Mouse (Mus musculus): ENCODE measurements at regions not wholly inside any gene's neighbourhood (a gene's known extent, or its start where the extent isn't known, plus 50 kb on each side); places are given as distances from the start of the nearest gene placed in this dataset.

DNA sequence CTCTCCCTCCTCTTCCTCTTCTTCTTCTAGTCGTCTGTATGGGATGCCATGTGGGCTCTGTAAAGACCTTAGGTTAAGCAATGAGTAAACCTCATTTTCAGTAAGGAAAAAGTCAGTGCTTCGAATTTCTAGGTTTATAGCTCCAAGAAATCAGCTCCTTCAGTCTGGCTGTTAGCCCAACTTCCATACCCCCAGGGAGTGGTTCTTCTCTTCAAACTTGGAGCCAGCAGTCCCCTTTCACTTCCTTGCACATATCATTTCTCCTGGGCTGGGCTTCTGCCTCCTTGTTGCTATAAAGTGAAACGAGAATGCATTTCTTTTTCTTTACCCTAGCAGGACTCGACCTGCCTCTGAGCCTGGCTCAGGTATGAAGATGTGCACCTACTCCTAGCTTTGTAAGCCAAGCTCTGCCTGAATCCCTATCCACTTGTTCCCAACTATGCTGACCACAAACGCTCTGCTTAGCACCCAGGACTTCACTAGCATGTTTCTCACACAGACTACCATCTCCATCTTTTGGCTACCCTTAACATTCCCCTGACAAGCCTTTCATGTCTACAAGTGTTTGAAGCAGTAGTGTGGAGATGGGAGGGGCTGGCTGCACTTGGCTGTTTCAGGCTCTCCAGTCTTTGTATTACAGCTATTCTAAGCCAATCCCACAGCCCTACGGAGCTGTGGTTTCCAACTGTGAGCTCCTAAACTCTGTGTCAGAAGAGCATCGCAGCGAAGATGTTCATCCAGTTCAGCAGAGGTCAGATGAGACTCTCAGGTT is 243.8 kb upstream of the Tprg start:
- no peak for DNase-seq (ENCODE audit: low spot score in 2 of 2)

DNA sequence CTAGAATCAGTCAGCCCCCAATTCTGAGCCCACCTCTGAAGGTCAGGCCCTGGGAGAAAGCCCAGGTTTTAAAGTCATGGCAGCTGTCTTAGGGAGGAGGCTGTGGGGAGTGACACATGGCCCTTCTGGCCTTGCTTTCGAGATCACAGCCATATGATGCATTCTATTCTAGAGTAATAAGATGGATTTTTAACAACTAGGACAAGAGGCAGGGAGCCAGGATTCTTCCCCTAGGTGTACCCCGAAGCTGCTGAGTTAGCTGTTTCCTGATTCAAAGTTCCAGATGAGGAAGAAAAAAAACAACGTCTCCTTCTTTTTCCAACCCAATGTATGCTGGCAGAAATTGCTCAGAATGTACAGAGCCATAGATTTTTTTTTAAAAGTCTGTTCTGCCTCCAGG is 242.0 kb upstream of the Tprg start:
- no peak for DNase-seq (ENCODE audit: low spot score in 2 of 2)

DNA sequence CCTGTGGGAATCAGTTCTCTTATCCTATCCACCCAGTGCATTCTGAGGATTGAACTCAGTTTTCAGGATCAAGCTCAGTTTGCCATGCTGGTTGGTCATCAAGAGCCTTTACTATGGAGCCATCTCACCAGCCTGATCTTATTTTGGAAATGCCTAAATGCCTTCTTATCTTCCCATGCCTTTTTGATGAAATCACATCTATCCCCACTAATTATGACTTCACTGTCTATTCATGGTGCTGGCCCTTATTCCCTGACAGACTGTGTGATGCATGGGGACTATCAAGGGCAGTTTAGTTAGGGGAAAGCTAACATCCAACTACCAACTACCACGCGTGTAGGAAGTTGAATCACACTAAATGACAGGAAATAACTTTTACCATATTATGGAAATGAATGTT is 238.9 kb upstream of the Tprg start:
- DNase-seq (ENCODE audit: low spot score in 2 of 2), result no peak

DNA sequence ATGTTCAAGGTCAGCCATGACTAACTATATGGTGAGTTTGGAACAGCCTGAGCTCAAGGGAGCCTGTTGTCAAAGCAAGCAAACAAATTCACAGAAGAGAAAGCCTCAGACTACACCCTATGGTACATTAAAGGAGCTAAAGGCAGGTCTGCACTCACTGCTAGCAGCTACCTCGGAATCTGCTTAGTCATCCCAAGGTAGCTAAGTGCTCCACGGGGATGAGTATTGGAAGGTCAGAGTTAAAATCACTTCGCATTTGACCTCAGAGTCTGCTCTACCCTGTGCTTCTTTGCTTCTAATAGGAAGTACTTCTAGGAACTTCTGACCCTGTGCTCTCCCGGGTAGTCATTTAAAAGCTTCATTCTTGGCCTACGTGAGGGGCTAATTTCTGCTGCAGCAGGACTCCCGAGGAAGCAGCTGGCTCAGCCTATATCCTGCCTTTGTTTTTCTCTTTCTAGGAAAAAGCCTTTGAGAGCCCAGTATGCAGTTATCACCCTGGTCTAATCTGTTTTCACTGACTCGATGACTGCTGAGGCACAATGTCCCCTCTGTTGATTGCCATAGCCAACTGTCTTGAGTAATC is 236.6 kb upstream of the Tprg start:
- DNase-seq (ENCODE audit: low spot score in 2 of 2), result no peak

DNA sequence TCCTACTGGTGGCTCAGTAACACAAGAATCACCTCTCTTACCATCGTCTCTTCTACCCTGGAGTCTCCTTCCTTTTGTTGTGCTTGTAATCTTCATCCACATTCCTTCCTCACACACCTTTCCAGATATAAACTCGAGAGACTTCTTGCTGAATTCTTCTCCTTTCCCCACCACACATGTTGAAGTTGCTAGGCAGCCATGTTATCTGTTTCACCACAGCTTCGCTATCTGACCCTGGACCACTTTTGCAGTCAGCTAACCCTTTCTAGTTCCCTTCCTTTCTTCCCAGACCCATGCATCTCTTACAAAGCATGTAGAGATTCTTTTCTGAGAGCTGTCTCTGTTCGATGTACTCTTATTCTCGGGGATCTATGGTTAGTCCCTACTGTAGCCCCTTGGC is 235.6 kb upstream of the Tprg start:
- DNase-seq (ENCODE audit: low spot score in 2 of 2), result no peak

DNA sequence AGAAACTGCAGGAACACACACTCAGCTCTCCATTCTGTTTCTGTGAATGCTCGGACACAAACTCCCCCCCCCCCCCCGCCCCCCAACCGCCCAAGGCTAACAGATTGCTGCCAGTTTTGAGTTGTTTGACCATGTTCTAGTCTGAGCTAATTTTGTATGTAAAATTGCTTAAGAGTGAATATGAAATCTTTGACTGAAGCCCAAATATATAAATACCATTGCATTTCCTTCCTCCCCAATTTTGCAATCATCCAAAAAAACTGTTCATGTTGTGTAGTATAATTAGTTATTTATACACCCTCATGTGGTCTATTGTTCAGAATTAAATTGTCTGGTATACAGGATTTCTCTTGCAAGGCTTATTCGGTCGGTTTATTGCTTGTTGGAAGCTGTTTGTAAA is 234.2 kb upstream of the Tprg start:
- DNase-seq (ENCODE audit: low spot score in 2 of 2), result no peak

DNA sequence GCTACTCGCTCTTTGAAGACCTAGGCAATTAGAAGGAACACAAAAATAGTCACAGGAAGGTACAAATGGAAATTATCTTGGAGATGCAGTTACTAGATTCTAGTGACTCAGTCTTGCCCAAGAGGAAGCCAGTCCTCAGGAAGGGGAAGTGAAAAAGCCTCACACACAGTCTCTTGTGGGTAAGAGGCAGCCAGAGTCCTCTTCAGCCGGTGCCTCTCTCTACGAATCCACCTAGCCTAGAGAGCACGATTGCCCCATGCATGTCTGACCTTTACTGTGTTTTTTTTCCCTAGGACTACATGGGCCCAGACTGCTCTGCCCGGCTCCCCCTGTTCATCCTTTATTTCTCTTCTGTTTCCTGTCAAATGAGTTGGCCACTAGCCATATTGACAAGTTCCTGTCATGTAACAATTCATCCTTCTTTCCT is 233.7 kb upstream of the Tprg start:
- DNase-seq (ENCODE audit: low spot score in 2 of 2), result peak in 1 of 2 experiments; percentile 30

DNA sequence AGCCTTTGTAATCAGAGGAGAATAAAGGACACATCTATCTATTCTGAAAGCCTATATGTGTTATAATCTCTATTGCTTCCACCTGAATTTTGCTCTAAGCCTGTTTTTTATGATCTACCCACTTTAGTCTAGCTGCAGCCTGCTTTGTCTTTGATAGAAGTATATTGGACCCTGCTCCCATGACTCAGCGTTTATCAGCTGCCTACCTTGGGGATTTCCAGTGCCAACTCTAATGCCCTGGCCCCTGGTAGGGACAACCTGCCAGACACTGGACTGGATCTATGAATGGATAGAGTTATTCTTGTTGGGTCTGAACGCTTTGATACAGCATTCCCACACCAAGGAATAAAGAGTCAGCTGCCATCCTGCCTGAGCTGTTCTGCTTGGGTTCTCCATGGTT is 232.3 kb upstream of the Tprg start:
- DNase-seq (ENCODE audit: low spot score in 2 of 2), result no peak

DNA sequence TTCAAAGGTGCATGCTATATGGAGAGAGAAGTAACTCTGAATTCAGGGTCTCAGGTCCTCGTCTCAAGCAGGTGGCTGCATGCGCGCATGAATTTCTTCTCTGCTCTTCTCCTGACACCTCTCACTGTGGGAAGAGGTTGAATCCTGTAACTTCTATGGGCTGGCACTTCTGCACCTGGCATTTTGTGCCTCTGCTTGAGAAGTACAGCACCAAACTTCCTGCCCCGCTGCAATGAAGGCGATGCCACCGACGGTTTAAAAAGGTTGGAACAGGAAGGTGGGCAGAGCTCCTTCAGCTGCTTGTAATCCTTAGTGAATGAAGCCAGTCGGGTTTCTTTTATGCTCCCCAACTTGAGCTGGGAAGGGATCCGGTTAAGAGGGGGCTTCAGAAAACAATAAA is 231.2 kb upstream of the Tprg start:
- DNase-seq (ENCODE audit: low spot score in 2 of 2), result no peak

DNA sequence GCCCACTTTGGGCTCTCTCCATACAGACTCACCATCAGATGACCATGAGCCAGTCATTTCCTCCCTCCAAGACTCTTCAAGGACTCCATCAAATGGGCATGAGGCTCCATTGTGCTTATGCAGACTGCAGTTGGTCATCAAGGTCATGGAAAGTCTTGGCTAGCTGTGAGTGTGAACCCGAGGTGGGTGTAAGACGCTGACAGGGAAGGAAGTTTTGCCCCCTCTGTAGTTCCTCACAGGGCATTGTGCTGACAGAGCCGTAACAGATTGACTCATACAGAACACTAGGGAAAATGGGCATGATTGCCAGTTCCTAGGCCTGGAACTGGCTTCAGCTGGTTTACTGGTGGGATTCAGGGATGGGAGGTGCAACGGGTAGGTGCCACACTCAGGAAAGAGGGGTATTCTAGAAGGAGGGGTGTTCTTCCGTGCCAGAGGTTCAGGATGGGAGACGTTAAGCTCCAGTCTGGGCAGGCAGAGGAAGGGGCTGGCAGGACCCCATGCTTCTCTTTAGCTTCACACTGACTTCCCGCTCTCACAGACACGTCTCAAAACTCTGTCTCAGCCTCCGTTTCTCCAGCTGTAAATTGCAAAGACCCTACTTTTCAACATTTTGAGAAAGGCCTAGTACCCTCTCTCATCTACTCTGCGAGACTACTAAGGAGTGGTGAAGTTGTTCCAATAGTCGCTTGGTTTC is 228.4 kb upstream of the Tprg start:
- no peak for DNase-seq (ENCODE audit: low spot score in 2 of 2)

DNA sequence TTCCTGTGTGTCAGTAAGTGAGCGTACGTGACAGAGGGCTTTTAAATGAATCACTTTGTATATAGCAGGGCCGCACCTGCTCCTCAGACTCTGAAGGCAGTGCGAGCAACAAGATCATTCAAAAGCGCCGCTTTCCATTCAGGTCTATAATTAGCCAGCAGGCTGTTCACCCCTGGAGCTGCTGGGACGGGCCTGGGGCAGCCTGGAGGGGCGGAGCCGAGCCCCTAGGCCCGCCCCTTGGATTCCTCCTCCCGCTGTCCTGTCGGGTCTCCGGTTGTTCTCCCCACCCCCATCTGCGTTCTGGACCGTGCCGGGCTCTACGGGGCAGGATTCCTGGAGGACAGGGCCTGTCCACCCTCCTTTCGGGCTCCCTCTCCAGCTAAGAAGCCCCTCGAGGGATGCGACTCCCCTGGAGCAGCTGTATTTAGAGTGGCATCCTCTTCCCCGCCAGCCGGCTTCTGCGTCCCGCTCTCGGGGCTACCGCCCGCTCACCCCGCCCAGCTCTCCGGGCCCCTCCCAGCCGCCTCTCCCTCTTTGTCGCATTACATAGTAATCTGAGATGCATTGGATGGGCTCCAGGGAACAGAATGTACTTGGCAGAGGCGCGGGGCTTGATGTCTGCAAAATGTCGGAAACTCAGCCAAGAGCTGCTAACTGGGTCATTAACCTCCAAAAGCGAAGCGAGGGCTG is 227.7 kb upstream of the Tprg start:
- peak; percentile 43 to 62 for DNase-seq (ENCODE audit: low spot score in 2 of 2)

DNA sequence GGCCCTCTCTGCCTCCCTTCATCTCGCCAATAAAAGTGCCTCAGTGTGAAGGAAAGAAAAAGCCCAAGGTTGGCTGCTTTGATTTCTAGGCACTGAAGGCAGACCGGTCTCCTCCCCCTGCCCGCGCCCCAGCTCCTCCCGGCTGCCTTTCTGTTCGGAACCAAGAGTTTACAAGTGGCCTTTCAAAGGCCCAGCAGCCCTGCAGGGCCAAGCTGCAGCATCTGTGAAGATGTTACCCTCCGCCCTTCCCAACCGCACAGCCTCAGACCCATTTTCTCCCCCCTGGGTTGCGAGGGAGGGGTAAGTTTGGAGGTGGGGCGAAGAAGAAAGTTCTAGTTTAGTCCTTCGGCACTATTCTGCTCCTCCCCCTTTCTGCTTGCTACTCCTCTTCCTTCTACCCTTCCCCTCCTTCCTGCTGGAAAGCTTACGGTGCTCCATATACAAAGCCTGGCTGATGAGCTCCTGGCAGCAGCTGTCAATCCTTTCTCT is 227.1 kb upstream of the Tprg start:
- peak in 1 of 2 experiments; percentile 24 for DNase-seq (ENCODE audit: low spot score in 2 of 2)

DNA sequence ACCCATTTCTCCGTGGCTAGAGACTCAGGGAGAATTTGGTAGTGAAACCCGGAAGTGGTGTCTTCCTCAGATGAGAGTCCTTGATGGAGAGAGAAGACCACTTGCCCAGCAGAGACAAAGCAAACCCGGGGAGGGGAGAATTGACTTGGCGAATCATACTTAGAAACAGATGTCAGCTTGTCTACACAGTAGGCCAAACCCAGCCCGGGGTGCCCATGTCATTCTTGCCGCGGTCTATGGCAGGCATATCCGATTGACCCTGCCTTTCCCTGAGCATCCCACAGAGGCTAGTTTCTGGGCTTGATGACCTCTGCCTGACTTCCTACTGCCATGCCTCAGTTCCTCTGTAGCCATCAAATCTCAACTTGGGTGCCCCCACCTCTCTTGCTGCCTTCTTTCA is 226.4 kb upstream of the Tprg start:
- no peak for DNase-seq (ENCODE audit: low spot score in 2 of 2)

DNA sequence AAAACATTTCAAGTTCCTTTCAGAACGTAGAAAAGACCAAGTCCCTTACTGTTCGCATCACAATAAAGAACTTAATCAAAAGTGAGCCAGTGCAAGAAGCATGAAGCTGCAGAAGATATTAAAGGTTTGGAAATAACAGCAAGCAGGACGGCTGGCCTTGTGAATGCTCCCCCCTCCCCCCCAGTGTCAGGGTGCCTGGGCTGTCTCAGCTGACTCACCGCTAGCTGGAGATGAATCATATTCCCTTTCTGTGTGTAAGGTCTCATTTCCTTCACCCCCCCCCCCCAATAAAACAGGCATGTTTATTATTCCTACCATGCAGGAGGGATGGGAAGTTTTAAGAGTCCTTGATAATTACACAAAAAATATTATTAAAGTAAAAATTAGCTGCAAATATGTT is 225.0 kb upstream of the Tprg start:
- no peak for DNase-seq (ENCODE audit: low spot score in 2 of 2)

DNA sequence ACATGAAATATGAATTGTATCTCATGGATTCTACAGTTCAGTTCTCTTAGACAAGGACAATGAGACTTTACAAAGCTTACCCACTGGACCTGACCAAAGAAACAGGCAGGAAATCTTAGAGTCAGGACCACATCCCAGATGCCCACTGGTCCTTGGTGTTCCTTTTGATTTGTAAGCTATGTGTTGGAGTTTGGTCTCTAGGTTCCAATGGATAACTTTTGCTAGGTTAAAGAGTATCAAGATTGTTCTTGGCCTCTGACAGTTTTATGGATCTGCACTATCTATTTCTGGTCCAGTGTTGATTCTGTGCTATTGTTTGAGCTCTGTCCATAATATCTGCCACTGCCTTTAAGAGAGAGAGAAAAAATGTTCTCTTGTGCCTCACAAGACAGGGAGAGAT is 222.6 kb upstream of the Tprg start:
- no peak for DNase-seq (ENCODE audit: low spot score in 2 of 2)

DNA sequence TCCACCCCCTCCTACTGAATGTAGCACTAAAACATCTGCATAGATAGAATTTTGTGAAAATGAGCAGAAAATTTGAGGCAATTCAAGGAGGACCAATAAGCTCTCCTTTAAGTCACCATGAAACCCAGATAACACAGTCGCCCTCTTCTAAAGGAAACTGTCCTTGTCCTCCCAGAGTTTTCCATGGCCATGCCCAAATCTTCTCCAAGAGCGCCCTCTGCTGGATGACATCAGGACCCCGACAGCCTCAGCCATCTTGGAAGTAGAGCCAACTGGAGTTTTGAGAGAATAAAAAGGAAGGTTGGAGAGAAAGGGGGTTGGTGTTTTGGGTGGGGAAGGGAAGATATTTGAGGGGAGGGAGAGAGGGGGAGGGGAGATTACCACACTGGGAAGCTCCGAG is 222.1 kb upstream of the Tprg start:
- DNase-seq (ENCODE audit: low spot score in 2 of 2), result peak; percentile 50 to 80

DNA sequence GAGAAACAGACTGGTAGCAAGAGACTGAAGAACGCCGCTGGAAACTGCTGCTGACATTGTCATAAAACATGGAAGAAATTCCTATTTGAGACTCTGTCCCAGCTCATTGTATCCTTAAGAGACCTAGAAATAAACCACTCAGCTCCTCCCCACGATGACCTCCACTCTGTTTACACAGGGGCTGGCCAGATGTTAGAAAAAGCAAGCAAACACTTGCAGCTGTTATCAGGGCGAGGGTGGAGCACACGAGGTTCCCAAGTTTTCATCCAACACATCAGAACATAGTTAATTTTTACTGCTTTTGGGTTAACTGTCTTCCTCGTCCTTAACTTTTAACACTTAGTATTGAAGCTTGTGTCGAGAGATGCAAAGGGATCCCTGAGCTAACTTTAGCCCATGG is 219.8 kb upstream of the Tprg start:
- DNase-seq (ENCODE audit: low spot score in 2 of 2), result no peak

DNA sequence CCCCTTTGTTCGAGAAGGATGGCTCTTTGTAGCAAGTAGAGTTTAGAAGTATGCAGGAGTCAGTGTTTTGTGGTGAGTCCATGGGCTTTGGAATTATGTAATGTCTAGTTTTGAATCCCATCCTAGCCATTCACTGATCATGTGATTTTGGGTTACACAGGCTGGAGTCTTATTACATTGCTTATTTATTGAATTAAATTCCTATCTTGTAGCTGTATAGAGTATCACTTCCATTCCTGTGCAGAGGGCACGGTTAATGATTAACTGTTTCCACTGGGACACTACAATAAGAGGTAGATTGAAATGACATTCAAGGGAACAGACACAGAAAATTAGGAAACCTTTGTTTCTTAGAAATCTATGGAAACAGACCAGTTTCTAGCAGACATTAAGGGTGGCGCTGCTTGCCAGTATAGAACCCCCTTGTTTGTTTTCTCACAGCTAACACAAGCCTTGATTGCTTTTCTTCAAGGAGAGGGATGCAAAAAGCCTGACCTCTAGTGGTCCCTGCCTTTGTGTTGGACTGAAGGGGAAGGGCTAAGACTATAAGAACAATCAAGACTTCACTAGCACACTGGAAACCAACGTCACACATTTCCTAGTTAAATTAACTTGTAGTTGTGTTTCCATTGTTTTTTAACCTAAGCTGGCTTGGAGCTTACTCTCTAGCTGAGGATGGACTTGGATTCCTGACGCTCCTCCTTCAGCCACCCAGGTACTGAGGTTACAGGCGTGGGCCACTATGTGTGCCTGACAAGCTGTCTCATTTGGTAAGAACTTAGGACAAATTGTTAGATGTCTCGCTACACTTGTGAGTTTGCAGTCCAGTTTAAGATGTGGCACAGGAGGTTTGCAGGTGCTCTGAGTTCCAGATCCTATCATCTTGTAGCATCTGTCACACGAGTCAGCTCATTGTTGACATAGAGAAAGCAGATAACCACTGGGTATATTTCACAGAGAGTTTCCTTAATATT is 219.1 kb upstream of the Tprg start:
- DNase-seq (ENCODE audit: low spot score in 2 of 2), result peak in 1 of 2 experiments; percentile 39

DNA sequence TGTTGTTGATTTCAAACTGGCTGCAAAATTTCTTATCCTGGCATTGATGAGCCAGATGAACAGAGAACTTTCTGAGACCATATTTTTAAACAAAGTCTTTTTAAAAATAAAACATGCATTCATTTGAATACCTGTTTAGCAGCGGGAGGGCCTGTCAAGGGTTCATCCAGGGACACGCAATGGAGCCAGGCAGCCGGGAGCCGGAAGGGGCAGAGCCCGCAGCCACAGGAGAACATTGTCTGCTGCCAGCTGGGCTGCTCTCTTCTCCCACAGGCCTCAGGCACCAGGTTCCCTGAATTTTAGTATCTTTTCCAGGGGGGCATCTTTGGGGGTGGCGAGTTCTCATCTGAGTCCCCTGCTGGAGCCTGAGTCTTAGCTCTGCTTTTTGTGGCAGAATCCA is 205.8 kb upstream of the Tprg start:
- no peak for DNase-seq (ENCODE audit: low spot score in 2 of 2)

DNA sequence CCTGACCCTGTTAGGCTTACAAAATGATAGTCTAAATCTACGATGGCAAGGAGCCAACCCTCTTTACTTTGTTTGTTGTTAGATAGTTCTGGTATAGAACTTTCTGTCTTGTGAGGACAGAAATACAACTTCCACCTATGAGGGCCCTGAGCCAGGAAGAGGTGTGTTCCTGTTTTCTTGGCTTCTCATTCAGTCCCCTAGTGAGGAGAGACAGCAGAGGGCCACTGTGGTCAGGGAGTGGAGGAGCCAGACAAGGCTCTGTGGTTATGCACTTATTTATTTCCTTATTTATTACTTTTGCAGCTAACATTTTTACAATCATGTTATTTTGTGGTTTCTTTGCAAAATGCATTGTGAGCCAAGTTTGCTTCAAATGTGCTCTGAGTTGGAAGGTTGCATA is 202.9 kb upstream of the Tprg start:
- no peak for DNase-seq (ENCODE audit: low spot score in 2 of 2)
